Mouse (Mus musculus): ENCODE data around the gene Grin2a. TPM values are rescaled to one million over a fixed set of nuclear protein-coding genes. Genes with fewer than 3 reads are reported as not detected.

Gene Grin2a
- polyA plus RNA-seq, 1 experiment from 2014 or later = 0.05 TPM

DNA sequence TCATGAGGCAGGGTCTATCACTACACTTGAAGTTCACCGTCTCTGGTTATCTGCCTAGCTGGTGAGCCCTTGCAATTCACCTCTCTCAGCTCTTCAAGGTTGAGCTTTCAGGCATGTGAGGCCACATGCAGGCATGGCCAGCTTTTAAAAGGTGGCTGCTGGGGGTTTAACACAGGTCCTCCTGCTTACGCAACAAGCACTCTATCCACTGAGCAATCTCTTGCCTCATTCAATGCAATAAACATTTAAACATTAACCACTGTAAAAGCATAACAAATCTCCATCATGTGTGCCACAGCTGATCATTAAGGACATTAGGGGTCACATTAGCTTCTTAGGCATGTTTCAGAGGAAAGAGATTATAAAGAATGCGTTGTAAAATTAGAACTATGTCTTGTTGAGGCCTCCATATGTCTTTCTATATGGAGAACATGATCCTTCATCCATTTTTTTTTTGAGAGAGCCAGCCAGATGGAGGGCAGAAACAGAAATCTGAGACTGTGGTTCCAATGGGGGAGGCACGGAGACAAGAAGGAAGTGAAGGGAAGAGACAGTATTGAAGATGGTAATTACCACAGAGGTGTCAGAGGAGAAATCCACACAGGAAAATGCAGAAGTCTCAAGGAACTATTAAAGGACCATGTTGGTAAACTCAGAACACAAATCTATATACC is 170.8 kb downstream of the Grin2a start:
- WGBS = 87% methylated on average over 4 of the region's 4 CpGs
- Histone ChIP-seq H3K27me3 (ENCODE audit: low read depth, poor library complexity, severe bottlenecking) (no peaks in the 10 kb centered on the region), H3K4me1 (no peaks in the 10 kb centered on the region), H3K9me3 (replicated peaks) (no peaks in the 10 kb centered on the region), H3K36me3 (no peaks in the 10 kb centered on the region), H3K27ac (no peak overlapping the region), H3K4me3 (no peak overlapping the region)
- DNase-seq (ENCODE audit: low spot score) = no peak

GRCm38 (mm10) chr16:9823686-9824085 is 171.7 kb downstream of the Grin2a start:
- Histone ChIP-seq H3K36me3 (no peaks in the 10 kb centered on the region), H3K9me3 (replicated peaks) (no peaks in the 10 kb centered on the region), H3K27ac (no peak overlapping the region), H3K4me1 (no peaks in the 10 kb centered on the region), H3K4me3 (no peak overlapping the region), H3K27me3 (ENCODE audit: low read depth, poor library complexity, severe bottlenecking) (no peaks in the 10 kb centered on the region)
- DNase-seq (ENCODE audit: low spot score) = no peak

DNA sequence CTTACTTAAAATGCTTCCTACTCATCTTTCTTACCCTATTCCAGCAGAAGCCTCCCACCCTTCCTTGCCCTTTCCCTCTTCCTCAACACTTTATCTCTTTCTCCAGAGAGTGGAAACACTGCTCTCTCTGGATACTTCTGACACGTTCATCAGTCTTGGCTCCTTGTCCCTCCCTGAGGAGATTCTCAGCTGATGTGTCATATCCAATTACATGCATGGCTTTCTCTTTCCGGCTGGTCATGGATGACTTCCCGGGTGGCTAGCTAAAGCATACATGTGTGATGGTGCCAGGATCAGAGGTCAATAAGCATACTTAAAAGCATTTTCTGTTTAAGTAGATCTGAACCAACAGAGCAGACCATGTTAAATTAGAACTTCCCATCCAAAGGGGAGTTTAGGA is 175.9 kb downstream of the Grin2a start:
- 68% methylated on average over 3 of the region's 3 CpGs for WGBS
- no peak for DNase-seq (ENCODE audit: low spot score)
- no peaks in the 10 kb centered on the region for H3K4me1 ChIP-seq
- H3K4me3 ChIP-seq = no peak overlapping the region
- no peaks in the 10 kb centered on the region for H3K27me3 ChIP-seq (ENCODE audit: low read depth, poor library complexity, severe bottlenecking)
- H3K9me3 ChIP-seq (replicated peaks) = no peaks in the 10 kb centered on the region; the same call in 1 of the 2 replicates
- no peaks in the 10 kb centered on the region for H3K36me3 ChIP-seq
- H3K27ac ChIP-seq = no peak overlapping the region

DNA sequence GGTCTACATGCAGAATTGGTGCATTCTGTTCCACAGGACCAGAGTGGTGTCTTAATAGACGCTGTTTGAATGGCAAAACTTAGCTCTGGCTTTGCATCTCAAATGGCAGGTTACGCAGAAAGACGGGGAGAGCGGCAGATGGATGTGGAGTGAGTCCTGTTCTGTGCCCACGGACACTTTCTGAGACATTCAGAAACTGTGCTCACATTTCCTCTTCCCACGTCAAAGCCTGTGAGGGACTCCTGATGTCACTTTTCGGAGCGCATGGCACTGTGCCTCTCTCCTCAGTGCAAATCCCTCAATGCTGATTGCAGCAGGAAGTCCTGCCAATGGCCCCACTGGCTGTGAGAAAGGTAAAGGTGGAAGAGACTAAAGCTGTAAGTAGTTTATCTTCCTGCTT is 194.0 kb downstream of the Grin2a start:
- no peak overlapping the region for H3K4me3 ChIP-seq
- no peaks in the 10 kb centered on the region for H3K27me3 ChIP-seq (ENCODE audit: low read depth, poor library complexity, severe bottlenecking)
- H3K27ac ChIP-seq = no peak overlapping the region
- DNase-seq (ENCODE audit: low spot score) = no peak
- H3K36me3 ChIP-seq = no peaks in the 10 kb centered on the region
- no peaks in the 10 kb centered on the region for H3K4me1 ChIP-seq
- no peaks in the 10 kb centered on the region for H3K9me3 ChIP-seq (replicated peaks)
- 88% methylated on average over 8 of the region's 8 CpGs for WGBS

- DNase-seq (ENCODE audit: low spot score) = no peak
- Histone ChIP-seq H3K4me3 (no peak overlapping the region), H3K36me3 (no peaks in the 10 kb centered on the region), H3K27me3 (ENCODE audit: low read depth, poor library complexity, severe bottlenecking) (no peaks in the 10 kb centered on the region), H3K27ac (no peak overlapping the region), H3K4me1 (no peaks in the 10 kb centered on the region), H3K9me3 (replicated peaks) (no peaks in the 10 kb centered on the region)
- WGBS = 74% methylated on average over 1 of the region's 1 CpGs
Observed at GRCm38 (mm10) chr16:9800221-9800620, 195.1 kb downstream of the Grin2a start.

DNA sequence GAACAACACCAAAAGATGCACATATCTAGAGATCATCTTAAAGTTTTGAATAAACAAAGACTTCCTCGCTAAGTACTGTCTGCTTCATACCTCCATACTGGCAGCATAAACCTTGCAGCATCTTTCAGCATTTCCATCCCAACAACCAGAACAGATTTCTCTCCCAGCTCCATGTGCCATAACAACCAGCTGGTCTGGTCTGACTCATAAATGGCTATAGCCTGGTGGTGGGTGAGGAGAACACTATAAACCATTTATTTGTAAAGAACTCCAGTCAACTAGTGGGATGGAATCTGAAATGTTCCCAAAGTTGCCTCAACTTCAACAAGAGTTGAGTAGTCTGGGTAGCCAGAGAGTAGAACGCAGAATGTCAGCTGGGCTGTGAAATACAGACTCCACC is 202.4 kb downstream of the Grin2a start:
- H3K27ac ChIP-seq = no peak overlapping the region
- no peaks in the 10 kb centered on the region for H3K27me3 ChIP-seq (ENCODE audit: low read depth, poor library complexity, severe bottlenecking)
- no peaks in the 10 kb centered on the region for H3K36me3 ChIP-seq
- H3K4me3 ChIP-seq = no peak overlapping the region
- DNase-seq (ENCODE audit: low spot score) = no peak
- H3K4me1 ChIP-seq = no peaks in the 10 kb centered on the region
- no peaks in the 10 kb centered on the region for H3K9me3 ChIP-seq (replicated peaks)
- WGBS = 82% methylated on average over 2 of the region's 2 CpGs

DNA sequence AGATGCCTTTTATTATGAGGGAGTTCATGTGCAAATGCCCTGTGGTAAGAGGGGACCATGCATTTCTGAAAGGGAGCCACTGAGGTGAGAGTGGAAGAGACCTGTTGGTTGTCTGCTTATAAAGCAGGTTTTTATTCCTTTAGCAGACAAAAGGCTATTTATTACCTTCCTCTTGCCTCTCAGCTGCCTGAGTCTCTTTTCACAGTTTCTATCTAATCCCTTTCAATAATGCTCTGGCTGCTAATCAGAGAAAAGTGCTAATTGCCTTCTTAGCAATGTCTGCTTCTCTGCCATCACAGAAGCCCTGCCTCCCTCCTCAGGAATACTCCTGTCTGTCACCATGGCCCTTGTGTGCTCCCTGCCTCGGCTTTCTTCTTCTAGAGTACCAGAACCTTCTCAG is 209.1 kb downstream of the Grin2a start:
- Histone ChIP-seq H3K27ac (no peak overlapping the region), H3K9me3 (replicated peaks) (no peaks in the 10 kb centered on the region), H3K27me3 (ENCODE audit: low read depth, poor library complexity, severe bottlenecking) (no peaks in the 10 kb centered on the region), H3K4me3 (no peak overlapping the region), H3K36me3 (no peaks in the 10 kb centered on the region), H3K4me1 (no peaks in the 10 kb centered on the region)
- WGBS = 40% methylated on average over 1 of the region's 1 CpGs
- no peak for DNase-seq (ENCODE audit: low spot score)

DNA sequence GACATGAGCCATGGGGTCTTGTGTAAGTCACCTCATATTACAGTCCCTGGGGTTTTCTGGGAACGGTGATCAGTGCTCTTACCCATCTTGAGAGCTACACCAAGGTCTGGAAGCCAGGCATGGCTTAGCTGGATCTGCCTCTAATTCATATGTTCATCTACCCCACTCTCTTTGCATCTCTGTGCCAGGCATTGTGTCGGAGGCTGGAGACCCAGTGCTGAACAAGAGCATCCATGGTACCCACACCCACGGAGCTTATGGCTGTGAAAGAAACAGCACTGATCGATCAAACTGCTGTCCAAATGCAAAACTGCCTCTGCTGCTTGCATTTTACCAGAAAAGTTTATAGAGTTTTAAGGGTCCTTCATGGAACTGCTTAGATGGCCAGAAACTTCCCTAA is 209.5 kb downstream of the Grin2a start:
- Histone ChIP-seq H3K4me3 (no peak overlapping the region), H3K27me3 (ENCODE audit: low read depth, poor library complexity, severe bottlenecking) (no peaks in the 10 kb centered on the region), H3K4me1 (no peaks in the 10 kb centered on the region), H3K36me3 (no peaks in the 10 kb centered on the region), H3K9me3 (replicated peaks) (no peaks in the 10 kb centered on the region), H3K27ac (no peak overlapping the region)
- DNase-seq (ENCODE audit: low spot score) = no peak
- WGBS = 90% methylated on average over 4 of the region's 4 CpGs

DNA sequence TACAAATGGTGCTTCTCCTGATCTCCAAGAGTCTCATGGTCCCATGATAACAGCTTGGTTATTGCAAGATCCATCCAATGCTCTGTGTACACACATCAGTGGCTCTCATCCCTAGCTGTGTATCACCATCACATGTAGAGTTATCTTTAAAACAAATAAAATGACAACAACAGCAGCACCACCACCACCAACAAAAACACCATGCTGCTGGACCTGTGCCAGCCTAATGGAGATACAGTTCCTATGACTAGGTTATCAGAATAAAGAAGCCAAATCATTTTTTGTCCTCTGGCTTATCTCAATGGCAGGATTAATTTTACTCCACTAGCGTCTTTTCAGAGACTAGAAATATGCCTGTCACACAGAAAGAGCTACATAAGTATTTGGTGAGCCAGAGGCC is 226.4 kb downstream of the Grin2a start:
- H3K9me3 ChIP-seq (replicated peaks) = no peaks in the 10 kb centered on the region
- H3K4me3 ChIP-seq = no peak overlapping the region
- no peaks in the 10 kb centered on the region for H3K4me1 ChIP-seq
- H3K36me3 ChIP-seq = no peaks in the 10 kb centered on the region
- H3K27me3 ChIP-seq (ENCODE audit: low read depth, poor library complexity, severe bottlenecking) = no peaks in the 10 kb centered on the region
- no peak for DNase-seq (ENCODE audit: low spot score)
- H3K27ac ChIP-seq = no peak overlapping the region
- WGBS = 69% methylated on average over 1 of the region's 1 CpGs

- Histone ChIP-seq H3K4me1 (no peaks in the 10 kb centered on the region), H3K9me3 (replicated peaks) (no peaks in the 10 kb centered on the region), H3K4me3 (no peak overlapping the region), H3K27me3 (ENCODE audit: low read depth, poor library complexity, severe bottlenecking) (no peaks in the 10 kb centered on the region), H3K27ac (no peak overlapping the region), H3K36me3 (no peaks in the 10 kb centered on the region)
- WGBS = 74% methylated on average over 5 of the region's 5 CpGs
- no peak for DNase-seq (ENCODE audit: low spot score)
Observed at GRCm38 (mm10) chr16:9768356-9768755, 227.0 kb downstream of the Grin2a start.

DNA sequence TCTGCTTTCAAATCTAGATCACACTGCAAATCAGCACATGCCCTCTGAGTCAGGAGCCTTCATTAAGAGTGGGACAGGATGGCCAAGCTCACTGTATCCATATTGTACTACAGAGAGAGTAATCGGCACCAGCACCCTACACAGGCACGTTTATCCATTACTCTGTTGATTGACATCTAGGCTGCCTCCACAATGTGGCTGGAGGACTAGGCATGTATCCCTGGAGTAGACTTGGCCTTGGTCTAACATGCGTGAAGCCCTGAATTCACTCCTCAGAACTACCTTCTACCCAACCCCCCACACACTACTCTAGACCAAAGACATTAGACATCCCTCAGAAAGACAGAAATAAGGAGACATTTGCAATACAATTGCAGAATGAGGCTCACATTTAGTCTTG is 227.4 kb downstream of the Grin2a start:
- no peaks in the 10 kb centered on the region for H3K4me1 ChIP-seq
- H3K27me3 ChIP-seq (ENCODE audit: low read depth, poor library complexity, severe bottlenecking) = no peaks in the 10 kb centered on the region
- H3K4me3 ChIP-seq = no peak overlapping the region
- H3K9me3 ChIP-seq (replicated peaks) = no peaks in the 10 kb centered on the region
- no peak for DNase-seq (ENCODE audit: low spot score)
- H3K27ac ChIP-seq = no peak overlapping the region
- 89% methylated on average over 3 of the region's 3 CpGs for WGBS
- no peaks in the 10 kb centered on the region for H3K36me3 ChIP-seq

DNA sequence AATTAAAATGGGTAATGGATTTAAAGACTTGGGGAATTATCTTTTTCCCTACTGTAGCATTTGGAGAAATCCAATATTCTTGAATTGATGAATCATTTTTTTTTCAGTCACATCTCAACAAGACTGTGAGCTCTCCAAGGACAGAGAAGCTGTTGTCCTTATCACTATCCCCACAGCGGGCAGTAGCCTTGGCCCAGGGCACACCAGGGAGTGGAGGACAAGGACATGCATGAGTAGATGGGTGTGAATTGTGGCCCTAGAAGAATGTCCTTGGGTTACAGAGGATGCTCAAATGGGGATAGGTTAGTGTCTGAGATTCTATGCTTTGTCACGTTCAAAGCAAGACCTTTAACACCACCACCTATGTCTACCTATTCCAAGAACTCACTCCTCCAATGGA is 231.3 kb downstream of the Grin2a start:
- Histone ChIP-seq H3K4me3 (no peak overlapping the region), H3K9me3 (replicated peaks) (no peaks in the 10 kb centered on the region), H3K36me3 (no peaks in the 10 kb centered on the region), H3K27me3 (ENCODE audit: low read depth, poor library complexity, severe bottlenecking) (no peaks in the 10 kb centered on the region), H3K4me1 (no peaks in the 10 kb centered on the region), H3K27ac (no peak overlapping the region)
- 89% methylated on average over 2 of the region's 2 CpGs for WGBS
- no peak for DNase-seq (ENCODE audit: low spot score)

GRCm38 (mm10) chr16:9760347-9760746 is 235.0 kb downstream of the Grin2a start:
- Histone ChIP-seq H3K4me3 (no peak overlapping the region), H3K9me3 (replicated peaks) (no peaks in the 10 kb centered on the region), H3K36me3 (no peaks in the 10 kb centered on the region), H3K4me1 (no peaks in the 10 kb centered on the region), H3K27ac (no peak overlapping the region), H3K27me3 (ENCODE audit: low read depth, poor library complexity, severe bottlenecking) (no peaks in the 10 kb centered on the region)
- 97% methylated on average over 2 of the region's 2 CpGs for WGBS
- no peak for DNase-seq (ENCODE audit: low spot score)

GRCm38 (mm10) chr16:9756849-9757248 is 238.5 kb downstream of the Grin2a start:
- Histone ChIP-seq H3K9me3 (replicated peaks) (no peaks in the 10 kb centered on the region), H3K27me3 (ENCODE audit: low read depth, poor library complexity, severe bottlenecking) (no peaks in the 10 kb centered on the region), H3K4me1 (no peaks in the 10 kb centered on the region), H3K4me3 (no peak overlapping the region), H3K27ac (no peak overlapping the region), H3K36me3 (no peaks in the 10 kb centered on the region)
- DNase-seq (ENCODE audit: low spot score) = no peak
- 96% methylated on average over 8 of the region's 8 CpGs for WGBS

All from limb, embryonic 10.5 days (tissue).